Mouse (Mus musculus) lung, adult 2 months (tissue): Measurements from ENCODE around the gene Gnas.

Experiments used
- CTCF ChIP-seq: fragments of 200-500 bp; IDR thresholded peaks from 2 replicates; pipeline ENCODE4 v1.5.1; 2011; ENCODE audit warnings: mild to moderate bottlenecking, low read length, control low read depth; ENCODE audit not compliant: insufficient read depth
- POLR2A ChIP-seq: fragments of 200-500 bp; IDR thresholded peaks from 2 replicates; pipeline ENCODE4 v1.6.1; 2011; ENCODE audit warnings: low read depth, mild to moderate bottlenecking, control low read depth, low read length, borderline replicate concordance; ENCODE audit errors: extremely low read depth

DNA sequence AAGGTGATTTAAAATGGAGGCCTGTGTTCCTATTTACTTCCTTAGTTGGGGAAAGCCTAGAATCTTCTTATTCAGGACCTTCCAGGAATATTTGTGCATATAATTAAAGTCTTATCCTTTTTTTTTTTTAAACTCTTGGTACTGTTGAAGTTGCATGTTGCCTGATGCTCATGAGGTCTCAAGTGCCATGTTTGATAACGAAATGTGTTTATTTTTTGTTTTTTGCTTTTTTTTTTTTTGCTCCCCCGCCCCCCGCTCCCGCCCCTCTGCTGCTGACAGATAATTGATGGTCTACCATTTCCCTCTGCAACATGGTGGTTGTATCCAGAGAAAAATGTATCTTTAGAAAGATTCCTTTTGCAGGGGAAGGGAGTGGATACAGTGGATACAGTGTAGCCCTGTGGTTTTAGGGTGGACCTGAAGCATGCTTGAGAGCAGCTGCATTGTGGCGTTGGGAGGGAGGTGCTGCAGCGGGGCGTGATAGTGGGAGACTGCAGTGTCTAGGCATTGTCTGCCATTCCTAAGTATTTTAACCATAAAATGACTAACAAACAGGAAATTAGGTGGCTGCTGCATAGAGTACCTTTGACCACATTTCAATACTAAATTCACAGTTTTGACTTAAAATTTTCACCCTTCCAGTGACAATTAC, 49.2 kb downstream of the Gnas start:
- TF ChIP-seq CTCF (no peak), POLR2A (no peak)
